11 mouse cellular contexts compared by ENCODE assay signal in the genomic region with DNA sequence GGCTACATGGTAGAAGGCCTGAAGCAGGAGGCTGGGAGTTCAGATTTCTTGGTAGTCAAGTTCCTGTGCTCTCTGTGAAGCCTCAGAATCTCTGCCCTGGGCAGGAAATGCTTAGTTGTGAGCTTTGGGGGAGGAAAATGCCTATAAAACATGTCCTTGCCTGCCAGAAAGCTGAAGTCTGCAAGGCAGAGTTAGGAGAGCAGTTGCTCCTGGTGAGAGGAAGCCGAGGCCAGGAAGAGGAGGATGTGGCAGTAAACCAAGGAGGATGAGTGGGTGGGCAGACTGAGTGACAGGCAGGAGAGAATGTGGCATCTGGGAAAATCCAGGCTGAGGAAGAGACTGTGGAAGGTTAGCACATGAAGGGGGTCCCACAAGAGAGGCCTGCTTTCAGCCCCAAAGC.
DNase-seq lines count a peak whose midpoint lies in the region; ATAC-seq lines count a peak whose summit lies in the region.
"Had no signal": no experiment of that assay in that cellular context is flagged by ENCODE, and none has a peak within 500 bp of the region (broad histone marks: within the 10 kb centered on the region; RNA-seq: fewer than 3 reads in every experiment).

No protein-coding gene starts in this region.

- 45% methylated on average over 1 of the region's 1 CpGs for WGBS in heart, embryonic 16.5 days
- 36% methylated on average over 1 of the region's 1 CpGs for WGBS in embryonic facial prominence, embryonic 13.5 days
- 0% methylated on average over 1 of the region's 1 CpGs for WGBS in limb, embryonic 12.5 days

- no peak for DNase-seq in heart, adult 18-20 months
- DNase-seq in left cerebral cortex, adult 18-20 months (ENCODE audit: low spot score in 2 of 2): peak; percentile 17 to 35
- no peak for DNase-seq in left cerebral cortex, postnatal 4 days
- DNase-seq in natural killer cell, adult 2 months (ENCODE audit: low spot score in 2 of 2): no peak
- DNase-seq: adrenal gland, adult 2 months; heart, postnatal 14 days had no signal

- H3K27me3 ChIP-seq in heart, embryonic 16.5 days (ENCODE audit: control insufficient read depth, insufficient read depth, low read length): peaks cover 10% of the 10 kb centered on the region
- no peaks in the 10 kb centered on the region for H3K27me3 ChIP-seq in embryonic facial prominence, embryonic 13.5 days
- H3K27me3 ChIP-seq in limb, embryonic 12.5 days: no peaks in the 10 kb centered on the region
- H3K27me3 ChIP-seq: liver, embryonic 15.5 days had no signal

- peaks cover 3% of the 10 kb centered on the region; the same call in 1 of the 2 replicates for H3K9me3 ChIP-seq in heart, embryonic 16.5 days (replicated peaks; ENCODE audit: control insufficient read depth, low read length)
- H3K9me3 ChIP-seq in embryonic facial prominence, embryonic 13.5 days: no peaks in the 10 kb centered on the region
- 0 out of 2 replicates have a peak, but pooled peaks cover 3% of the 10 kb centered on the region for H3K9me3 ChIP-seq in limb, embryonic 12.5 days
- H3K9me3 ChIP-seq: liver, embryonic 15.5 days had no signal

- no peaks in the 10 kb centered on the region for H3K4me1 ChIP-seq in heart, embryonic 16.5 days (ENCODE audit: control insufficient read depth, insufficient read depth, low read length)
- no peaks in the 10 kb centered on the region; the same call in 1 of the 2 replicates for H3K4me1 ChIP-seq in embryonic facial prominence, embryonic 13.5 days
- peaks cover 11% of the 10 kb centered on the region for H3K4me1 ChIP-seq in limb, embryonic 12.5 days (replicated peaks)
- H3K4me1 ChIP-seq: liver, embryonic 15.5 days had no signal

- H3K4me2 ChIP-seq in heart, embryonic 16.5 days (ENCODE audit: low read depth, low read length): no peak overlapping the region
- H3K4me2 ChIP-seq in embryonic facial prominence, embryonic 13.5 days: no peak overlapping the region
- H3K4me2 ChIP-seq in limb, embryonic 12.5 days: no peak overlapping the region
- H3K4me2 ChIP-seq: liver, embryonic 15.5 days had no signal

- ATAC-seq in heart, embryonic 16.5 days (replicated peaks; ENCODE audit: extremely low read depth, insufficient read depth, low FRiP score): no peak
- no peak for ATAC-seq in embryonic facial prominence, embryonic 13.5 days (ENCODE audit: insufficient number of reproducible peaks, insufficient read depth, low FRiP score, low TSS enrichment, low read depth)
- ATAC-seq in limb, embryonic 12.5 days (ENCODE audit: insufficient number of reproducible peaks, insufficient read depth, low FRiP score, low TSS enrichment, low read depth): no peak

- H3K4me3 ChIP-seq in heart, embryonic 16.5 days (ENCODE audit: low read length): no peak overlapping the region
- no peak overlapping the region for H3K4me3 ChIP-seq in embryonic facial prominence, embryonic 13.5 days
- H3K4me3 ChIP-seq in limb, embryonic 12.5 days (replicated peaks): no peak overlapping the region
- H3K4me3 ChIP-seq: erythroblast, embryonic 14.5 days; liver, embryonic 15.5 days had no signal

- 0 out of 2 replicates have a peak overlapping the region, but pooled peaks have one; percentile 3 for H3K27ac ChIP-seq in heart, embryonic 16.5 days (ENCODE audit: low read length)
- peak overlapping the region; percentile 4; the same call in 1 of the 2 replicates for H3K27ac ChIP-seq in embryonic facial prominence, embryonic 13.5 days
- peak overlapping the region; percentile 74 for H3K27ac ChIP-seq in limb, embryonic 12.5 days
- H3K27ac ChIP-seq: liver, embryonic 15.5 days had no signal

- H3K9ac ChIP-seq in heart, embryonic 16.5 days (ENCODE audit: low read length): no peak overlapping the region
- H3K9ac ChIP-seq in embryonic facial prominence, embryonic 13.5 days: no peak overlapping the region
- 0 out of 2 replicates have a peak overlapping the region, but pooled peaks have one; percentile 12 for H3K9ac ChIP-seq in limb, embryonic 12.5 days (replicated peaks)
- H3K9ac ChIP-seq: liver, embryonic 15.5 days had no signal

- H3K36me3 ChIP-seq in heart, embryonic 16.5 days (ENCODE audit: control insufficient read depth, insufficient read depth): no peaks in the 10 kb centered on the region
- H3K36me3 ChIP-seq in embryonic facial prominence, embryonic 13.5 days: no peaks in the 10 kb centered on the region
- H3K36me3 ChIP-seq in limb, embryonic 12.5 days: no peaks in the 10 kb centered on the region
- H3K36me3 ChIP-seq: liver, embryonic 15.5 days had no signal

- intact Hi-C loops in left cerebral cortex, postnatal 4 days (cut with DNase I): no loop called here

Comparison
In these comparisons a context has a peak if more than half of its experiments do, and no peak if none do; other contexts are left out.
1. DNase-seq: peak in left cerebral cortex, adult 18-20 months (2 of 2); none in heart, adult 18-20 months (0 of 2), left cerebral cortex, postnatal 4 days (single experiment) and natural killer cell, adult 2 months (0 of 2).
2. H3K27ac ChIP-seq: peak in every context shown above with its lines; median percentile 74 in limb, embryonic 12.5 days; 4 in embryonic facial prominence, embryonic 13.5 days; 3 in heart, embryonic 16.5 days.